Mouse (Mus musculus) cerebellum, adult 2 months (tissue): ENCODE measurements at regions not wholly inside any gene's neighbourhood (a gene's known extent, or its start where the extent isn't known, plus 50 kb on each side); places are given as distances from the start of the nearest gene placed in this dataset.

Experiments used
- CTCF ChIP-seq: fragments of 200-500 bp; IDR thresholded peaks from 2 replicates; pipeline ENCODE4 v1.5.1; 2011; ENCODE audit warnings: low read depth, mild to moderate bottlenecking, control low read depth, low read length, moderate library complexity, borderline replicate concordance; ENCODE audit not compliant: insufficient read depth
- POLR2A ChIP-seq: fragments of 200-500 bp; IDR thresholded peaks from 2 replicates; pipeline ENCODE4 v1.6.1; 2011; ENCODE audit warnings: low read length, control low read depth, borderline replicate concordance; ENCODE audit not compliant: insufficient read depth

GRCm38 (mm10) chr14:48753517-48754079 is 80.0 kb upstream of the Otx2 start:
- TF ChIP-seq POLR2A (no peak), CTCF (no peak)
